Mouse (Mus musculus) embryonic facial prominence, embryonic 14.5 days (tissue): ENCODE measurements around the gene Ccdc173. TPM values are rescaled to one million over a fixed set of nuclear protein-coding genes. Genes with fewer than 3 reads are reported as not detected.

Experiments used
- ATAC-seq: fragments of 200-750 bp; cut with Nextera tagmentation; 2 replicates; pipeline ENCODE4 v1.8.0; 2017; ENCODE audit warnings: low read depth, moderate number of reproducible peaks, moderate TSS enrichment
- DNase-seq: peaks from one replicate; pipeline ENCODE4 v3.0.0-alpha.2; 2015; ENCODE audit warnings: low spot score
- H3K27ac ChIP-seq: fragments of 300-500 bp; sonication (generic); replicated peaks from 2 replicates; pipeline ENCODE4 v1.5.1; 2014; ENCODE audit warnings: low read depth, mild to moderate bottlenecking, low read length, moderate library complexity
- H3K27me3 ChIP-seq: fragments of 300-500 bp; sonication (generic); replicated peaks from 2 replicates; pipeline ENCODE4 v1.6.1; 2014; ENCODE audit warnings: low read length; ENCODE audit not compliant: control insufficient read depth, insufficient read depth
- H3K36me3 ChIP-seq: fragments of 300-500 bp; sonication (generic); 2 replicates; pipeline ENCODE4 v1.6.1; 2014; ENCODE audit warnings: low read length, mixed read lengths; ENCODE audit not compliant: control insufficient read depth, insufficient read depth
- H3K4me1 ChIP-seq: fragments of 300-500 bp; sonication (generic); 2 replicates; pipeline ENCODE4 v1.6.1; 2014; ENCODE audit warnings: antibody characterized with exemption, low read length; ENCODE audit not compliant: control insufficient read depth, insufficient read depth
- H3K4me2 ChIP-seq: fragments of 300-500 bp; sonication (generic); 2 replicates; pipeline ENCODE4 v1.6.1; 2014; ENCODE audit warnings: low read depth, mild to moderate bottlenecking, low read length, moderate library complexity, mixed read lengths
- H3K4me3 ChIP-seq: fragments of 300-500 bp; sonication (generic); 2 replicates; pipeline ENCODE4 v1.5.1; 2014; ENCODE audit warnings: low read depth, mild to moderate bottlenecking, low read length
- H3K9ac ChIP-seq: fragments of 300-500 bp; sonication (generic); 2 replicates; pipeline ENCODE4 v1.6.1; 2014; ENCODE audit warnings: low read depth, mild to moderate bottlenecking, low read length, moderate library complexity, mixed read lengths
- H3K9me3 ChIP-seq: fragments of 300-500 bp; sonication (generic); 2 replicates; pipeline ENCODE4 v1.6.1; 2016; ENCODE audit warnings: low read length; ENCODE audit not compliant: control insufficient read depth
- WGBS: fragments of 180-500 bp; shearing (Covaris S2); extraction: QIAGEN DNeasy Blood & Tissue Kit; methylation state at CpG from one replicate; pipeline ENCODE4 v1.1.7; 2014; 5-methylcytosine and 5-hydroxymethylcytosine counted together
- polyA plus RNA-seq: library from polyadenylated mRNA; unstranded; fragments of >200 nt; fragmentation: Nextera tagmentation; extraction: Ambion mirVana; gene quantifications from 2 replicates; pipeline ENCODE4 v1.2.1, GENCODE M21; 2014

The Ccdc173 gene
- polyA plus RNA-seq, 1 experiment from 2014 or later = 2.2 TPM

DNA sequence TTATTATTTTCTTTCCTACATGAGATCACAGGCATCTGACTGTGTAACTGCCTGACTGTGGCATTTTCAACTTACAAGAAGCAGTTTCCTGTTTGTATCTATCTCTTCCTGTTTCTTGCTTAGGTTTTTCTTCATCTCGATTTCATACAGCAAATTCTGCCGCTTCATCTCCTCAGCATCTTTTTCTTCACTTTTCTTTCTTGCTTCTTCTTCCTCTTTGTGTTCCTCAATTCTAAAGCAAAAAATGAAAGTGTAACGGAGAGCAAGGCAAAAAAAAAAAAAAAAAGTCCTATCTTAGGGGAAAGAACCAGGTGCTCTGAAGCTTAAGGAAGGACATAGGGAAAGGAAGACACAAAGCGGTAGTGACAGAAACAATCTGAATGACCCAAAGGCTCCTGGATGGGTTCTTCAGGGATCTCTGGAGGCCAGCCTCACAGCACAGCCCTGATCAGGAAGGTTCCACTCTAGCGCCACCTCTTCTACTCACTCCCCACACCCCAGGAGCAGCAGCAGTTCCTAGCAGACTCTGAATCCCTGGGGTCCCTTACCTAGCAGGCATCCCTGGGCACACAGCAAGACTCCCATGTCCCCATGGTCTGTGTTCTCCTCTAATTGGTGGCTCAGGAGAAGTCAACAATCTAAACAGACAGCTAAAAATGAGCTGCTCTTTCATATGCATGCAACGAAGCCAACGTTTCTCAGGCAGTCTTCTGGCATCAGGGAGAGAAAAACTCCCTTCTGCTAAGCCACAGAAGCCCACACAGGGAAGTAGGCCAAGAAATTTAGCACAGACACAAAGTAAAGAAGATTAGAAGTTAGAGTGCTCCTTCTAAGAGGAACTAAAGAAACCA, 11.2 kb downstream of the Ccdc173 start:
- H3K9me3 ChIP-seq = no peaks in the 10 kb centered on the region
- no peak for ATAC-seq
- H3K9ac ChIP-seq = no peak overlapping the region
- H3K27me3 ChIP-seq = no peaks in the 10 kb centered on the region
- WGBS = 74% methylated on average over 7 of the region's 7 CpGs
- no peaks in the 10 kb centered on the region for H3K4me1 ChIP-seq
- DNase-seq = peak; percentile 28
- H3K36me3 ChIP-seq = 0 out of 2 replicates have a peak, but pooled peaks cover 3% of the 10 kb centered on the region
- H3K27ac ChIP-seq = no peak overlapping the region; the same call in 1 of the 2 replicates
- H3K4me2 ChIP-seq = no peak overlapping the region
- no peak overlapping the region for H3K4me3 ChIP-seq

DNA sequence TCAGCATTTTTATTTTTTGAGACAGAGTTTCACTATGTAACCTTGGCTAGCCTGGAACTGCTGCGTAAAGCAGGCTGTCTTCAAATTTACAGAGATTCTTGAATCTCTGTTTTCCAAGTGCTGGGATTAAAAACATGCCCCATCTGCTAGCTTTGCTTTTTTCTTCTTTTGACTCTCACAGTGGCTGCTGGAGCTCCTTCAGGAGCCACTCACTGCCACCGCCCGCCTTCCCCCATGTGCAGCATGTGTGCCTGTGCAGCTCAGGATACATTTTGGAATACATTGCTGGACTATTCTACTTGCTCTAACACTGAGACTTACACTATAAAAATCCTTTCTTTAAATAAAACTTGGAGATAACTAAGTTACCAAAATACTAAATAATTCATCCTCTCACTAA, 16.0 kb downstream of the Ccdc173 start:
- no peak for ATAC-seq
- Histone ChIP-seq H3K4me3 (no peak overlapping the region), H3K4me2 (no peak overlapping the region), H3K27me3 (no peaks in the 10 kb centered on the region), H3K9me3 (no peaks in the 10 kb centered on the region), H3K4me1 (no peaks in the 10 kb centered on the region), H3K27ac (no peak overlapping the region), H3K9ac (no peak overlapping the region), H3K36me3 (0 out of 2 replicates have a peak, but pooled peaks cover 3% of the 10 kb centered on the region)
- no peak for DNase-seq
- 89% methylated on average over 3 of the region's 3 CpGs for WGBS

DNA sequence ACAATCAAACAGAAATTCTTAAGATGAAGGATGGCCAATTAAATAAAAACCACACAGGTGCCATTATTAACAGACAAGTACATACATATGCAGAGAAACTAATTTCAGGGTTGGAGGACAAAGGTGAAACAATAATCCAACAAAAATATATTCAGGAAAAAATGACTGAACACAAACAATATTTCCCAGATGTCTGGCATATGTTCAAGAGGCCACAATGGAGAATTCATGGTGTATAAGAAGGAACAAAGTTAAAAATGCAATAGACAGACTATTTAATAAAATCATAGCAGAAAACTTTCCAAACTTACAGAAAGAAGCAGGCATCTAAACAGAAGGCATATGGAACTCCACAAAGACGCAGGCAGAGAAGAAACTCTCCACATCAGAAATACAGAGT, 24.7 kb downstream of the Ccdc173 start:
- H3K36me3 ChIP-seq = no peaks in the 10 kb centered on the region
- no peaks in the 10 kb centered on the region for H3K4me1 ChIP-seq
- no peak overlapping the region for H3K4me2 ChIP-seq
- no peak overlapping the region for H3K4me3 ChIP-seq
- DNase-seq (peak; percentile 77), ATAC-seq (no peak)
- peak overlapping the region; percentile 76 for H3K27ac ChIP-seq
- no peak overlapping the region for H3K9ac ChIP-seq
- no peaks in the 10 kb centered on the region for H3K27me3 ChIP-seq
- WGBS = 51% methylated on average over 1 of the region's 1 CpGs
- no peaks in the 10 kb centered on the region for H3K9me3 ChIP-seq

DNA sequence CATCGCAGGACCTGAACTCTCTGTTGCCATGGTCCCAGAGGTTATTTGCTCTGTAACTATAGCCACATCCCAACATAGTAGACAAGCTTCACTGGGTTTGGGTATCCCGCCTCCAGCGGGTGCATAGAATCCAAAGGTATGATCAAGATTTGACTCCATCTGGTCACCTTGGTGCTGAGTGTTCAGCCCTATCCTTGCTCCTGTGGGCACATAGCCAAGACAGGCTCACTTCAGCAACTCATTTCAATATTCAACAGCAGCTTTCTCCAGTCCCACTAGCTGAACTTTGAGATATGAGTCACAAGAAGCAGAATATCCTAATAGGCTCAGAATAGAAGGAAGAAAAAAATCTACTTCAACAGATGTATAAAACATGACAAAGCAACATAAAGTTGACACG, 26.0 kb downstream of the Ccdc173 start:
- no peak for ATAC-seq
- Histone ChIP-seq H3K27ac (no peak overlapping the region), H3K9me3 (no peaks in the 10 kb centered on the region), H3K4me3 (no peak overlapping the region), H3K36me3 (no peaks in the 10 kb centered on the region), H3K9ac (no peak overlapping the region), H3K4me1 (no peaks in the 10 kb centered on the region), H3K4me2 (no peak overlapping the region), H3K27me3 (no peaks in the 10 kb centered on the region)
- 81% methylated on average over 4 of the region's 4 CpGs for WGBS
- no peak for DNase-seq

DNA sequence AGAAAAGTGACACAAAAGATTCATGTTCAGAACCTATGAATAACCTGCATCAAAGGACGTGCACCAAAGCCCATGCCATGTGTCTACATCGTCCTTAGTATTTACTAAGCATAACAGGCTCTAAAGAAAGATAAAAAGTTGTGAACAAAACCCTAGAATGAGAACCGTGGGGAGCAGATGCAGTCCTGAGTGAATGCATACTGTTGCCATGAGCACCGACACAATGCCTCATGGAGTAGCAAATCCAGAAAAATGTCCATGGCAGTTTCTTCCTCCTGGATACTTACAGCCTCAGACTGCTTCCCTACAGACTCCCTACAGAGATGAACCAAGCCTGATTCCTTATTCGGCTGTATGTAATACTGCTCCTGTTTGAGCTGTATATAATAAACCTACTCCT, 28.4 kb downstream of the Ccdc173 start:
- H3K36me3 ChIP-seq = no peaks in the 10 kb centered on the region
- no peak for DNase-seq
- no peaks in the 10 kb centered on the region for H3K9me3 ChIP-seq
- H3K27me3 ChIP-seq = no peaks in the 10 kb centered on the region
- no peak overlapping the region for H3K4me3 ChIP-seq
- WGBS = 78% methylated on average over 5 of the region's 5 CpGs
- ATAC-seq = no peak
- no peak overlapping the region for H3K9ac ChIP-seq
- H3K4me2 ChIP-seq = no peak overlapping the region
- no peaks in the 10 kb centered on the region for H3K4me1 ChIP-seq
- H3K27ac ChIP-seq = no peak overlapping the region

DNA sequence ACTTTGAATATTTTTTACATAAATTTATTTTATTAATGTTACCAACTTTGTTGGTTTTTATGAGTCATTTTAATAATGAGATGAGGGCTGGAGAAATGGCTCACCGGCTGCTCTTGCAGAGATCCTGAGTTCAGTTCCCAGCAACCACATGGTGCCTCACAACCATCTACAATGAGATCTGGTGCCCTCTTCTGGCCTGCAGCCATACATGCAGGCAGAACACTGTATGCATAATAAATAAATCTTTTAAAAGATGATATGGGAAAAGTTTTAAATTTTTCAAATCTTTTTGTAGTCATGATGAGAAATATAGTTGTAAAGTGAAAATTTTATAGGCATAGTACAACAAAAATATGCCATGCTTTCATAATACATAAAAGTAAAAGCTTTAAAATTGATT, 44.3 kb downstream of the Ccdc173 start:
- H3K27me3 ChIP-seq = no peaks in the 10 kb centered on the region
- peaks cover 85% of the 10 kb centered on the region for H3K36me3 ChIP-seq
- no peaks in the 10 kb centered on the region for H3K4me1 ChIP-seq
- peaks cover 5% of the 10 kb centered on the region; the same call in 1 of the 2 replicates for H3K9me3 ChIP-seq
- H3K27ac ChIP-seq = no peak overlapping the region
- H3K9ac ChIP-seq = no peak overlapping the region
- WGBS = 90% methylated on average over 1 of the region's 1 CpGs
- no peak overlapping the region for H3K4me3 ChIP-seq
- ATAC-seq = no peak
- H3K4me2 ChIP-seq = no peak overlapping the region
- DNase-seq = no peak

DNA sequence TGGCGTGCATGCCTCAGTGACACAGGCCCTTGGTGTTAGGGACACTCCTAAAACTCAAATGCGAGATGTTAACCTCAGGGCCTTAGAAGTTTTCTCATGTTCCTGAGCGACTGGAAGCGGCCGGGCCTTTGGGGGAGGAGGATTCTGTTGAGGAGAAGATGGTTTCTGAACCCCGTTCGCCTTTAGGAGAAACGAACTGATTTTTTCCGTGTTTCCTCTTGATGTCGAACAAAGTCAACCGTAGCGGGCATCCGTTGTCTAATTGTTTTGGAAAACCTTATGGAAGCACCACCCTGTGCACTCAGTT, 65.9 kb downstream of the Ccdc173 start:
- peaks cover 8% of the 10 kb centered on the region for H3K4me1 ChIP-seq
- H3K9me3 ChIP-seq = no peaks in the 10 kb centered on the region
- peak overlapping the region; percentile 83 for H3K9ac ChIP-seq
- WGBS = 1% methylated on average over 13 of the region's 13 CpGs
- no peak for DNase-seq
- peak overlapping the region; percentile 57 for H3K4me2 ChIP-seq
- no peaks in the 10 kb centered on the region for H3K36me3 ChIP-seq
- H3K27ac ChIP-seq = peak overlapping the region; percentile 89
- no peak for ATAC-seq
- H3K27me3 ChIP-seq = no peaks in the 10 kb centered on the region
- peak overlapping the region; percentile 78 for H3K4me3 ChIP-seq

DNA sequence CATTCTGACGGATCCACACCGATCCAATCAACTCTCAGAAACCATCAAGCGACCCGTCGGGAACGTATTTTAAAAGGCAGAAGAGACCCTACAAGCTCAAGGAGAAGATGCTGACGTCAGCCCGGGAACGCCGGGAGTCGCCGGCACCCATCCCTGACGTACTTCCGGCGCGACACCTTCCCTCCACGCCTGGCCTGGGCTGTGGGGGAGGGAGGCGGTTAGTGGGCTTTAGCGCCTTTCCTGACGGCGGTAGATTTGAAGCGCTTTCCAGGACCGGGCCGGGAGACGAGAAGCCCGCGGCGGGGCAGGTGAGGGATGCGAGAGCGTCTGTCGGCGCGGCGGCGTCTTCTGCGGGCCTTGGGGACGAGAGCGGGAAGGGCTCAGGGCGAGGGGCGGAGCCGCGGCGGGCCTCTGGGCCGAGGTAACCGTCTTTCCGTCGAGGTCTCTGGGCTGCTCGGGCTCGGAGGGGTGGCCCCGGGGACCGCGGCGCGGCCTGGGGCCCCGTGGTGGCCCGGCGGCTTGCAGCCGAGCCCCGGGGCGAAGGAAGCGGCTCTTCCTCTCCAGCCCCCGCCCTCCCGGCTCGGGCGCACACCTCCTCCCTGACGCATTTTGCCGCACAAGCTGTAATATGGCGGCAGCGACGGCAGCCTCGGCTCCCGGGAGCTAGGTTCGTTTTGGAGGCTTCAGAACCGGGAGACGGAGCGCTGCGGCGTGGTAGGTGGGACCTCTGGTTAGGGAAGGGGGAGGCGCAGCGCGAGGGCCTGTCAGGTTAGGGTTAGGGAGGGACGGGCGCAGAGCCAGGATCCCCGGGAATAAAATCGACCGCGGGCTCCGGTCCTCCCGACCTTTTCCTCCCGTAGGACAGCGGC, 66.5 kb downstream of the Ccdc173 start:
- H3K9ac ChIP-seq = peak overlapping the region; percentile 83
- peaks cover 8% of the 10 kb centered on the region for H3K4me1 ChIP-seq
- no peaks in the 10 kb centered on the region for H3K36me3 ChIP-seq
- ATAC-seq (peak; percentile 96), DNase-seq (peak; percentile 97)
- H3K4me3 ChIP-seq = peak overlapping the region; percentile 78
- H3K4me2 ChIP-seq = peak overlapping the region; percentile 57
- under 1% methylated on average over 50 of the region's 91 CpGs for WGBS
- no peaks in the 10 kb centered on the region for H3K27me3 ChIP-seq
- peak overlapping the region; percentile 89 for H3K27ac ChIP-seq
- H3K9me3 ChIP-seq = no peaks in the 10 kb centered on the region
